Mouse (Mus musculus) olfactory bulb, adult 2 months (tissue): ENCODE results near the gene Fgf8.

Source experiments
- CTCF ChIP-seq: fragments of 200-500 bp; IDR thresholded peaks from 2 replicates; pipeline ENCODE4 v1.5.1; 2012; ENCODE audit warnings: low read depth, mild to moderate bottlenecking, low read length, moderate library complexity; ENCODE audit not compliant: insufficient read depth
- POLR2A ChIP-seq: fragments of 200-500 bp; IDR thresholded peaks from 2 replicates; pipeline ENCODE4 v1.6.1; 2012; ENCODE audit warnings: mild to moderate bottlenecking, low read depth, low read length, moderate library complexity; ENCODE audit not compliant: insufficient read depth

DNA sequence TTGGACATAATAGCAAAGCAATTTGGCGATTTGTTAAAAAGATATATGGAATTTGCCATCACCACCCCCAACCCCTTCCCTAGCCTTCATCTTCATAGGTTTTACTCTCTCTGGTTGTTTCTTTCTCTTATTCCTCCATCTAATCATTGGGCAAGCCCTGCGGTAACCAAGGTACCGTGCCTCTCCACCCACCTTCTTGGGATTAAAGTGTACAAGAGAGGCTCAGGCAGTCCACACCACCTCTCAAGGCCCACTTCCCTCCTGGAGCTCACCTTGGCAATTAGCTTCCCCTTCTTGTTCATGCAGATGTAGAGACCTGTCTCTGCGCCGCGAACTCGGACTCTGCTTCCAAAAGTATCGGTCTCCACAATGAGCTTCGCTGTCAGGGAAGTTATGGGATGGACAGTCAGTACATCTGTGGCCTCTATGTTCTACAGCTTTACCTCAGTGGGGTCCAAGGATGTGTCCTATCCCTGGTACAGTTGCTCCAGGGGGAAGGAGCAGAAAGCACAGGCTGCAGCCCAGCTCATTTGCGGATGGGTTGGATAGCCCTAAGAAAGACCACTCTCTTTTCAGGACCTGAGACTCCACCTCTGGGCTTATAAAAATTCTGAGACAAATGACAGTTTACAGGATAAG, 4.8 kb downstream of the Fgf8 start:
- TF ChIP-seq POLR2A (no peak), CTCF (no peak)
